Mouse (Mus musculus): ENCODE measurements around the gene Sult1a1.

The Sult1a1 gene
- long read RNA-seq, experiment 1, transcript Sult1a1-202 (8 exons, 1,289 nt) = major isoform, 24 of 38 reads
- long read RNA-seq, experiment 1, partial matches to known transcripts = 3 of 38 reads
- long read RNA-seq, experiment 1, other reads (novel, unspliced or antisense) = 7 of 38 reads
- long read RNA-seq, experiment 2, transcript Sult1a1-202 (8 exons, 1,289 nt) = major isoform, 21 of 32 reads
- long read RNA-seq, experiment 2, partial matches to known transcripts = 1 of 32 reads
- long read RNA-seq, experiment 2, other reads (novel, unspliced or antisense) = 8 of 32 reads

DNA sequence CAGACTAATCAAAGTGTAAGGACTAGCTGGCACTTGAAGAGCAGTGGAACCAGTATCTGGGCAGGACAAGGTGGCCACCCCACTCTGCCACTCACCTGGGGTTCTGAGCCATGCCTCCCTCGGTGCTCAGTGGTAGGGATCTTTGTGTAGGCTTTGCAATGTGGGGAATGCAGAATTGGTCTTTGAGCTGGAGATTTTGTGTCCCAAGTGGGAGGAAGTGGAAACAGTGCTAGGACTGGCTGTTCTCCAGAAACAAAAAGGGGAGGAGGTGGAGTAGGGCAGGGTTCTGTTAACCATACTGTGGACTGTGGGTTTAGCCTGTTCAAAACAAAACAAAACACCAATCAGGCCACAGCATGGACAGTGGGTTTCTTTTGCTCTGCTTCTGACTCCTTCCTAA is at the start of gene Sult1a1:
Gene Sult1a1, minus strand, starts transcription at position 226 of the 400 bp plus-strand sequence.
- intact Hi-C loops (cut with DNase I) = loop anchor here (2.0 kb wide), 1 partner anchor 17 kb away; no protein-coding TSS in a partner anchor

DNA sequence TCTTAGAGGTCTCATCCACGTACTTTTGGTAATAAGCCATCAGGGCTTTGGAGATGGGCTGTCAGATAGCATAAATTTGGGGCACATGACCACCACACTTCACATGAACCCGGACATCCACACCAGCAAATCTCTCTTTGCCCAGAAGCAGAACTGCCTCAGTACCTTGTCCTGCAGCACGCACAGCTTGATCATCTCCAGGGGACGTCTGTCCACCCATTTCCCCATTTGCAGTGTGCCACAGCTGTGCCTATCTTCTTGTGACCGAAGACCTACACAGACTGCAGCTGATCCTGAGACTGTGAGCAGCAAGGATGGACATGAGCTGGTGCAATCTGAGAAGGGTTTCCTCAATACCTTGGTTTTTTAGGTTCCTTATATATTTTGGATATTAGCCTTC is 49.4 kb upstream of the Sult1a1 start:
- intact Hi-C loops (cut with DNase I) = no loop called here

GRCm38 (mm10) chr7:126725077-126725476 is 48.8 kb upstream of the Sult1a1 start:
- intact Hi-C loops (cut with DNase I) = no loop called here

- intact Hi-C loops (cut with DNase I) = no loop called here
These were observed 45.4 kb upstream of the Sult1a1 start for GRCm38 (mm10) chr7:126721635-126722034.

DNA sequence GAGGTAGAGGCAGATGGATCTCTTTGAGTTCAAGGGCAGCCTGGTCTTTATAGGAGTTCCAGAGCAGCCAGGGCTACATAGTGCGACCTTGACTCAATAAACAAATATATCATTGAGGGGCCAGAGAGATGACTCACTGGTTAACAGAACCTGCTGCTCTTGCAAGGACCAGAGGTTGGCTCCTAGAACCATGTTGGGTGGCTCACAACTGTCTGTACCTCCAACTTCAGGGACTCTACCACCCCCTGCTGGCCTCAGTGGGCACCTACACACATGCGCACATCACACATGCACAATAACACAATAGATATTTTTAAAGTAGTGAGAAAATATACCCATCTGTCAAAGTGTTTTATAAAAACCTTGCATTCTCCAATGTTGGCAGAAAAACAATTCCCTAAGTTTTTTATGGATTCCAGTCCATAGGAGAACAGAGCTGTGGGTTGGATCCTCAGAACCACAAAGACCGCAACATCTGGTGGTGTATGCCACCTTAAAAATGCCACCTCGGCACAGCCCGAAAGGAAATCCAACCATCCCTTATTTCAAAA is 42.6 kb upstream of the Sult1a1 start:
- intact Hi-C loops (cut with DNase I) = no loop called here

DNA sequence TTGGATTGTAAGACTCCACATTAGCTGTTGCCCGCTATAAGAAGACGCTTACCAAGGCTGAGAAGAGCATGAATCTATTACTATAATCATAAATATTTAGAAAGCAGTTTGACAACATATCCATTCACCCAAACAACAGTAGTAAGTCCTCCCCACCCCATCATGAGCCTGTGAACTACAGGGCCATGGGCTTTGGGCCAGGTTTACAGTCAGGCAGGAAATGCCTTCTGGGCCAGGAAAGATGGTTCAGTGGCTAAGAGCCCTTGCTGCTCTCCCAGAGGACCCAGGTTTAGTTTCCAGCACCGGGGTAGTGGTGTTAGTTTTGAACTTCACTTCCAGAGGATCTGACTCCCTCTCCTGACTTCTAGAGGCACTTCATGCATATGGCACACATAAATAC is 41.3 kb upstream of the Sult1a1 start:
- intact Hi-C loops (cut with DNase I) = no loop called here

- intact Hi-C loops (cut with DNase I) = no loop called here
These were observed 39.4 kb upstream of the Sult1a1 start for GRCm38 (mm10) chr7:126715679-126716078.

DNA sequence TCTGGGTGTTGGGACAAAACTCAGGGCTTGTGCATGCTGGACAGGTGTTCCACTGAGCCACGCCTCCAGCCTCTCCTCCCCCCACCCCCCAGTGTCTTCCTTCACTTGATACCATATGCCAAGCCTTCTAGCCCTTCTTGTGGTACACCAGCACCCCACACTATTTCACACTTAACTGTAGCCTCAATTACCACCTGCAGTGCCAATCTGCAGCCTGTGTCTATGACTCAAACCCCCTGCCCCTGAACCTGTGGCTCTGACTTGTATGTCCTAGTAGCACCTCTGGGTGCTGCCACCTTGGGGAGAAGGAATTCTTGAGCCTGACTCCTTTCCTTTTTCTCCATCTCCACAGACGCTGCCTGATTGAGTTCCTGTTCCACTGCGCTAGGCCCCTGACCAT is 35.7 kb upstream of the Sult1a1 start:
- intact Hi-C loops (cut with DNase I) = no loop called here

DNA sequence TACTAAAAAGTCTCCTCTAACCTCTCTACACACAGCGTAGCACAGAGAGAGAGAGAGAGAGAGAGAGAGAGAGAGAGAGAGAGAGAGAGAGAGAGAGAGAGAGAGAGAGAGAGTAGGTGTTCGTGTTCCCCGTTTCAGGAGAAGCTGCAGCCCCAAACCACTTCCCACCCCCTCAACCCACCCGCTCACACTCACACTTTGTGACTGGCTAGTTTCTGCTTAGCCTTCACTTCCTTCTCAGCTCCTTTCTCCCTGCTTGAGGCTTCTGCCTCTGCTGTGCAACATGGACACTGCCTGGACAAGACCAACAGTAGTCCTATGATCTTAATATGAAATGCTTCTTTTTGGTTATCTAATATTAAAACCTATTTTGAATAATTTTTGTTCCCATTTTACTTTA is 34.0 kb upstream of the Sult1a1 start:
- intact Hi-C loops (cut with DNase I) = no loop called here

DNA sequence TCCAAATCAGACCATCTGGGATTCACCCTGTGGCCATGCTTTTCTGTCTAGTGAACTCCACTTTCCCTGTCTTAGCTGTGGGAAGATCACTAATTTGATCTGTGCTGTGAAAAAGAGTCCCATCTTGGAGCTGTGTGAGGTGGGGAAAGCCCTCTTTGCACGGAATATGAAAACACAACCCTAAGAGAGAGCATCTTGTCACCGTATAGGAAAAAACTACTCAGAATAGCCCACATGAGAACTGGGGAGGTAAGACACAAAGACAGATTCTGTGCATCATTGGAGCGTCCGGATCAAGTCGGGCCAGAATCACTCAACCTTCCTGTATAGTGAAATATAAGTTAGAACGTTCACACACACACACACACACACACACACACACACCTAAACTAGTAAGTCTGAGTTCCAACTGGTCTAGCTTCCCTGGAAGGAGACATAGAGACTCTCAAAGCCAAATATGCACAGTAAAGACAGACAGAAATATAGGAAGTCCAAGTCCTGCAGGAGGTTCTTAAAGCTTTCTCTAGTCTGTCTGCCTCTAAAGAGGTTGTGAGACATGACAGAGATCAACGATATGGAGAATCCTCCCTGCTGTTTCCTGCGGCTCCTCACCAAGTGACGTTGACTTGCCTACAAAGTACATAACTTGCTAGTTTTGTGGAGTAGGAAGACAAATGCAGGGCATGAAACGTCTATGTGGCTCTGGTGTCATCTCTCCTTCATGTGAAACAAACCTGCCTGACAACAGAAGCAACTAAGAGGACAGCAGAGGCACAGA is 32.1 kb upstream of the Sult1a1 start:
- intact Hi-C loops (cut with DNase I) = no loop called here

GRCm38 (mm10) chr7:126707442-126708174 is 31.4 kb upstream of the Sult1a1 start, which contains the start of gene Coro1a:
Coro1a (minus strand) TSS chr7:126707787.
- intact Hi-C loops (cut with DNase I) = no loop called here

DNA sequence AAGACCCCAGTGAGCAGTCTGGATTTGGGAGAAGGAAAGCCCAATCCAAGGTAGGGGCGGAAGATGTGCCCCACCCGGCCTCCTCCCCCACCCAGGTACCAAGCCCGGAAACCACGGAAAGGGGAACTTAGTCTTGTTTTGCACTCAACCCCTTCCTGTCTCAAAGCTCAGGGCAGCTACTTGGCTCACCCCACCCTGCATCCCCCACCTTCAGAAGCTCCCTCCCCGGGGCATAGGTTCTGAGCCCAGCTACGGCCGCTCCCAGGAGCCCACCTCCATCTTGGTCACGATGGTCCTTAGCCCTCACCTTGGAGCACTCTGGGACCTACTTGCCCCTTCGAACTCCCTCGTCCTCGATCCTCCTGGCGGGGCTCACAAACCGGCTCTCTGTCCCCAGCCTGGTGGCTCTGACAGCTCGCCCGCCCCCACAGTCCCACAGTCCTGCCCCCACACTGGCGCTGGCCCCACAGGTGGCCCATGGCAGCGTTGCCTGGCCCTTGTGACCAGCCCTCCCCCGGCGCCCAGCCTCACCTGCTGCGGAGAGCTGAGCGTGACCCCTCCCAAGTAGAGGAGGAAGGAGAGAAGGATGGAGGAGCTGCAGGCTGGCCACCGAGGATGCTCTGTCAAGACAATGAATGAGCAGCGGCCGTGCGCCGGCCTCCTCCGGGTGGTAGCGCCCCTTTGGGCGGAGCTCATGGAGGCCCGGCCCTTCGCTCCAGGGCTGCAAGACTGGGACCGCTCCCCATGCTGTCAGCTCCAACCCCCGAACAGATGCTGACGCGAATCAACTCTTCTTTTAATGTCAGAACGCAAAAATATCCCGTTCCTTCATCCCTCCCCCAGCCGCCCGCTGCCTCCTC is 28.1 kb upstream of the Sult1a1 start:
- intact Hi-C loops (cut with DNase I) = no loop called here

- intact Hi-C loops (cut with DNase I) = no loop called here
These were observed 27.5 kb upstream of the Sult1a1 start for GRCm38 (mm10) chr7:126703757-126704077.

- intact Hi-C loops (cut with DNase I) = no loop called here
These were observed 26.9 kb upstream of the Sult1a1 start for GRCm38 (mm10) chr7:126702861-126703756.

DNA sequence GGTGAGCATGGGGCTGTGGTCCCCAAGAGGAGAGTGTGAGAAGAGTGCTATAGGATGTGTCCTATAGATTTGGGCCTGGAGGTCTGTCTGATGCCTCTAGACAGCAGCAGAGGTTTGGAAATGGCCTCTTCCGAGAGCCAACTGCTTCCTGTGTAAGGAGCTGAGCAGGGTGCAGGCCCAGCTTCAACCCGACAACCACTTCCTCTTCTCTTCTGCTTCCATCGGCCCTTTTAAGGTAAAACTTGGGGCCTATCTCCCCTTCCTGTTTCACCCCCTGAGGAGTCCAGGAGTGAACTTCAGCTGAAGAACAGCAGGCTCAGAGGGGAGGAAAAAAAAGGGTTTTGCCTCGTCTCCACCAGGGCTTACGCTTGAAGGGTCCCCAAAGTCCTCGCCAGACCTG is 26.1 kb upstream of the Sult1a1 start:
- intact Hi-C loops (cut with DNase I) = no loop called here

DNA sequence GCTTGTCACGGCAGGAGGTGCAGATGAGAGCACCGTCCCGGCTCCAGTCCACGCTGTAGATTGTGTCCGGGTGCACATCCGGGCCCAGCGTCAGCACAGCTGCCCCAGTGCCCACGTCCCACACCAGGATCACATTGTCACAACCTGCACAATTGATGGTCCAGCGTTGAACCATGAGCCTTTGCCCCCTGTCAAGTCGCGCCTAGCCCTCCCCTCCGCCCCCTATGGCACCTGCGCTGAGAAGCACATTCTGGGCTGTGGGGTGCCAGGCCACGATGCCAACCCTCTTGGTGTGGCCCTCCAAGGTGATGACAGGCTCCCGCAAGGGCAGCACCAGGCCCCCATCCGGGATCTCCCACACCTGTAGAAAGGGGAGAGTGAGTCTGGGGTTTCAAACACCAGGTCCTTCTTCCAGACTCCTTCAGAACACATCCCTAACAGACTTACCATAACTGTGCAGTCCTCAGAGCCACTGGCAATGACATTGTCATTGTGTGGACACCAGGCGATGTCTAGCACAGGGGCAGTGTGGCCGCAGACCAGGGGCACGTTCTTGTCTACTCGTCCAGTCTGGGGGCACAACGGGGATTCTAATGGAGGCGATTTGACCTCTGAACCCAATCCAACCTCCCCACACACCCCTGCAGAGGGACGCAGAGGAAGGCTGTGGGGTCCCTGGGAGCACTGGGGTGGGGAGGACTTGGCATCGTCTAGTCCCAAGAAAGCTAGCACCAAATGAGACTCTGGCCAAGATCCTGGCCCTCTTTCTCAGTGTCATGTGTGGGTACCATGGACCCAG is 25.5 kb upstream of the Sult1a1 start:
- intact Hi-C loops (cut with DNase I) = no loop called here

DNA sequence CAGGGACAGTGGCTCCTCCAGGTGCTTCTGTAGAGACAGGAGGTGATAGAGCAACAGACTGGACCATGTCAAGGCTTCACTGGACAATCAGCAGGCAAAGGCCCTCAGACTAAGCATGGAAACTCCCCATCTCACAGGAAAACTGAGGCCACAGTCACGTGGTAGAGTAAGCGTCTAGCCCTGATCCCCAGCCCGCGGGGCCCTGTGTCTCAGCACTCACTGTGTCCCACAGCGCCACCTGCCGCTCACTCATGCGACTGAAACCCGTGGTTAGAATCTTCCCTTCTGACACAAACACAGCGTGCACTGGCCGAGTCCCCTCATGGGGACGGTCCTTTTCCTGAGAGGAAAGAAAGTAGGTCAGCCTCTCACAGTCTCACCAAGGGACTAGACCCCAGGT is 24.8 kb upstream of the Sult1a1 start:
- intact Hi-C loops (cut with DNase I) = no loop called here

DNA sequence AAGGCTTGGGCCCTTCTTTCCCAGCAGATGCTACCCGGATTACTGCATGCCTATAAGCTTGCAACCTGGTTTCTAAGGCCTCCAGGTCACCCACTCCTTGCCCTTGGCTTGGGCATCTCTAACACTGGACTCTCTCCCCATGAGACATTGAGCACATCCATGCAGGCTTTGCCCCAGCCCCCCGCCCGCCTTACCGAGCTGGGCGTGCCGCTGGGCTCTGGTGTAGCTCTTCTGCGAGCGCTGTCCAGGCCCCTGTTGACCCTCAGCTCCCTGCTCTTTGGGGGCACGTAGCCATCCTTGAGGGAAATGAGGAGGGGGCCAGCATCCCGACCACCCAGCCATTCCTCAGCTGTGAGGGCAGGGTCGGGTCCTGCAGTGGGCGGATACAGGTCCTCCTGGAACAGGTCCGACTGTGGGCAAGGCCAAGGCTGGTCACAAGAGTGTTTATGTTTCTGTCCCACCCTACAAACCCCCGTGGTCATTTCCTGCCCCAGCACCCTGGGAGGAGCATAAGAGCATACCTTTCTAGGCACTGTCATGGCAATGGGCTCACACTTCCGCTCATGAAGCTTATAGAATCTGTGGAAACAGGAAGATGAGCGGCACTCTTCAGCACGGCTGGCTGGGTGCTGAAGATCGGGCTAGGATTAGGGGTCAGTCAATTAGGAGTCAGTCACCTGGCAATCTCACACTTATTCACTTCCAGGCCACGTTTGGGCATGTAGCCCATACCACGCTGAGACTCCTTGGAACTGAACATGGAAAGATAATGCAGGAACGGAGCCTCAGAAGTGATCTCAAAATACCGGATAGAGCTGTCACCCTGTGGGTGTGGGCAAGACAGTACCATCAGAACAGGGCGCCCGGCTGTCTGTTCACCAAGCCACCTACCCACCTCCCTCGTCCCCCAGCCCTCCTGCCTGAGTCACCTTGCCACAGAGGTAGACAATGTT is 24.1 kb upstream of the Sult1a1 start:
- intact Hi-C loops (cut with DNase I) = no loop called here
